Mouse (Mus musculus): Measurements from ENCODE around the gene Adam1a. TPM values are rescaled to one million over a fixed set of nuclear protein-coding genes. Genes with fewer than 3 reads are reported as not detected.

The Adam1a gene
- polyA plus RNA-seq, 1 experiment from 2014 or later, result 0.33 TPM

DNA sequence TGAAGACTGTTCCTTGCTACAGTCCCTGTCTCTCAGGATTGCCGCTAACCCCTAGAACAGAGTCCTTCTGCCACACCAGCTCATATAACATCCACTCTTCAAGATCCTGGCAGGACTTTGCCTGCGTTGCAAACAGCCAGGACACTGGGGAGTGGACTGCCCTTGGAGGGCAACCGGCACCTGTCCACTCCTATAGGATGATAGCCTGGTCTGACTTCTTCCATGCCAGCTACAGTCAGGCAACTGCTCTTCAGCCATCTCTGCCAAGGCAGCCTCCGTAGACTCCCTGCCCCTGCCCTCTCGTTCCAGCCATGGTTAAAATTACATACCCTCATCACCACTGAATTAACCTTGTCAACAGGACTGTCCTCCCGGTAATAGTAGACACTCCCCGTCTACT, 3.9 kb upstream of the Adam1a start:
- WGBS (ENCODE audit: insufficient replicate concordance), result 78% methylated on average over 7 of the region's 7 CpGs
- H3K27ac ChIP-seq, result no peak overlapping the region
- no peak for DNase-seq

DNA sequence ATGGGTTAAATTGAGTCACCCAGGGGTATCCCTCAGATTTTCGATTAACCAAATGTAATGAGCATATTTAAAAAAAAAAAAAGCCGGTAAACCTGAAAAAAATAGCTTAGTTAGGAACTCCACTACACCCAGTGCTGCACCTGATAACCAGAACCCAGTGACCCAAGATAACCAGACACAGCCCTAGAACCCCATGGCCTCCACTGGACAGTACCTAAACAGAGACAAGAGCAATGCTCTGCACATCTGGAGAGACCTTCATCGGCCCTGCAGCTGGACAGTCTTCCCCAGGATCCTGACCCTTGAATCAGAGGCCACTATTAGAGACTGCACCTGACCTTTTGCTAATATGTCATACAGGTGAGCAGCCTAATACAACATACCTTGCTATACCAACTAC, 1.8 kb upstream of the Adam1a start:
- Histone ChIP-seq H3K4me1 (replicated peaks) (peaks cover 52% of the 10 kb centered on the region), H3K4me3 (replicated peaks) (peak overlapping the region; percentile 100), H3K4me2 (peak overlapping the region; percentile 68), H3K27me3 (no peaks in the 10 kb centered on the region), H3K9me3 (replicated peaks) (no peaks in the 10 kb centered on the region), H3K36me3 (no peaks in the 10 kb centered on the region; the same call in 1 of the 2 replicates), H3K9ac (peak overlapping the region; percentile 98), H3K27ac (peak overlapping the region; percentile 92)
- peak; percentile 62 for ATAC-seq (ENCODE audit: low read depth)
- DNase-seq, result peak; percentile 36
- WGBS (ENCODE audit: insufficient replicate concordance), result 62% methylated on average over 3 of the region's 3 CpGs

More for the DNA sequence above, 3.9 kb upstream of the Adam1a start:
- no peak overlapping the region for H3K4me2 ChIP-seq
- H3K9me3 ChIP-seq (replicated peaks), result no peaks in the 10 kb centered on the region
- H3K27me3 ChIP-seq, result no peaks in the 10 kb centered on the region
- no peak for ATAC-seq (ENCODE audit: low read depth)
- no peak overlapping the region for H3K4me3 ChIP-seq (replicated peaks)
- peaks cover 39% of the 10 kb centered on the region for H3K4me1 ChIP-seq (replicated peaks)
- H3K9ac ChIP-seq, result no peak overlapping the region
- no peaks in the 10 kb centered on the region for H3K36me3 ChIP-seq

DNA sequence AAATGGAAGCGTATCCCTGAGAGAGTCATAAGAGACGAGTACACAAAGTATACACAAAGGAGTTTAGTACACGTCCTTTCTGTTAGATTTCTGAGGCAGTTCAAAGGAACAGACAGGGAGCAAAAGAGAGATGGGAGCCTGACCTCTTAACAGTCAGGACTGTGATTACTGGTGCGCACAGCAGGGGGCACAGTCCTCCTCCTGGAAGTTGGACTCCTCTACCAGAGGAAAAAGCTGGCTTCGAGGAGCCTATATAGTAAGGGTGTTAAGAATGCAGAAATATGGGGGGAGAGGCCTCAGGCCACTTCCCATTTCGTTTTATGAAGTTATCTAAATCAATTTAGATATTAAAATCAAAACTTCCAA, 1.2 kb upstream of the Adam1a start:
- peak overlapping the region; percentile 100 for H3K4me3 ChIP-seq (replicated peaks)
- no peaks in the 10 kb centered on the region for H3K9me3 ChIP-seq (replicated peaks)
- H3K9ac ChIP-seq, result peak overlapping the region; percentile 98
- H3K36me3 ChIP-seq, result no peaks in the 10 kb centered on the region; the same call in 1 of the 2 replicates
- H3K4me2 ChIP-seq, result peak overlapping the region; percentile 68
- WGBS (ENCODE audit: insufficient replicate concordance), result 12% methylated on average over 6 of the region's 6 CpGs
- DNase-seq, result peak; percentile 63
- peak overlapping the region; percentile 92 for H3K27ac ChIP-seq
- H3K27me3 ChIP-seq, result no peaks in the 10 kb centered on the region
- ATAC-seq (ENCODE audit: low read depth), result no peak
- H3K4me1 ChIP-seq (replicated peaks), result peaks cover 57% of the 10 kb centered on the region

DNA sequence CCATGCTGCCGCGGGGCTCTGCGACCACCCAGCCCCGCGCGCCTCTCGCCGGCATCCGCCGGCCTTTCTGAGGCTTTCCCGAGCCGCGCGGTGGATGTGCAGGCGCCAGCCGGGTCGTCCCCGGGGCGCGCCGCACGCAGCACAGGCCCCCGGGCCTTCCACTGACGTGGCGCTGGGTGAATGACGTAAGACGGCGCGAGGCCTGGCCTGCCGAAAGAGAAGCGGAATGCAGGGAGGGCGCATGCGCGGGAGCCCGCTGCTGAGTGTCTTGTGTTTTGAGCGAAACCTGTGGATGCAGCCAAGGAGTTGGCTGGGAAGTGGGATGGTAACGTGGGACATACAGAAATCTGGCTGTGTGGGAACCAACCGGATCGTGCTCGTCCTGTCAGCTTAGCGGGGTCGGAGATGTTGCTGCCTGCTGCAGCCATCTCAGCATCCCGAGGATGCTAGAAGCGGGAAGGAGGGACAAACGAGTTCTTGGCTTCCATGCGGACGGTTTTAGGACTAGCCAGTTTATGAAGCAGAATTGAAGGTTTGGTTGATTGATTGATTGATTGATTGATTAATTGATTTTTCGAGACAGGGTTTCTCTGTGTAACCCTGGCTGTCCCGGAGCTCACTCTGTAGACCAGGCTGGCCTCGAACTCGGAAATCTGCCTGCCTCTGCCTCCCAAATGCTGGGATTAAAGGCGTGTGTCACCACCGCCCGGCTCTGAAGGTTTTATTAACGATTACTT, 679 bp upstream of the Adam1a start, which contains the start of gene Mapkapk5:
Gene Mapkapk5 (minus strand): TSS at position 113 of the 737 bp plus-strand sequence.
- Histone ChIP-seq H3K9ac (peak within 1 kb of the TSS; percentile 98), H3K4me1 (replicated peaks) (peaks cover 61% of the 10 kb centered on the region), H3K36me3 (peaks cover under 1% of the 10 kb centered on the region; the same call in 1 of the 2 replicates), H3K4me2 (peak within 1 kb of the TSS; percentile 93), H3K9me3 (replicated peaks) (no peaks in the 10 kb centered on the region), H3K4me3 (replicated peaks) (peak within 1 kb of the TSS; percentile 100), H3K27me3 (no peaks in the 10 kb centered on the region), H3K27ac (peak within 1 kb of the TSS; percentile 92)
- peak; percentile 87 for ATAC-seq (ENCODE audit: low read depth)
- WGBS (ENCODE audit: insufficient replicate concordance), result under 1% methylated on average over 54 of the region's 55 CpGs
- peak; percentile 94 for DNase-seq

DNA sequence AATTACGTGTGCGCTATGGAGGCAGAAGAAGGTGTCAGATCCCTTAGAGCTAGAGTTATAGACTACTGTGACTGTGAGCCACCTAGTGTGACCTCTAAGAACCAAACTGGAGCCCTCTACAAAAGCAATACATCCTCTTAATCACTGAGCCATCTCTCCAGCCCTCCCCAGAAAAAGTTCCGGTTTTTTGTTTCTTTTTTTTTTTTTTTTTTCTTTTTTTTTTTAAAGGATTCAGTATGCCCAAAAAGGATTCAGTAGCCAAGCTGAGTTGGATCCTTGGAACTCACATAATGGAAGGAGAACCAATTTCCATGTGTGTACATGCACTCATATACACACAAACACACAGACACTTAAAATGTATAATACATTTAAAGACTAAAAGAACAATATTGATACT, 1.9 kb downstream of the Adam1a start:
- Histone ChIP-seq H3K27ac (no peak overlapping the region), H3K4me2 (peak overlapping the region; percentile 93), H3K36me3 (peaks cover 13% of the 10 kb centered on the region; the same call in 1 of the 2 replicates), H3K4me1 (replicated peaks) (peaks cover 62% of the 10 kb centered on the region), H3K9ac (peak overlapping the region; percentile 35; the same call in 1 of the 2 replicates), H3K27me3 (no peaks in the 10 kb centered on the region), H3K9me3 (replicated peaks) (no peaks in the 10 kb centered on the region), H3K4me3 (replicated peaks) (peak overlapping the region; percentile 100)
- no peak for DNase-seq
- 75% methylated on average over 3 of the region's 3 CpGs for WGBS (ENCODE audit: insufficient replicate concordance)
- no peak for ATAC-seq (ENCODE audit: low read depth)

DNA sequence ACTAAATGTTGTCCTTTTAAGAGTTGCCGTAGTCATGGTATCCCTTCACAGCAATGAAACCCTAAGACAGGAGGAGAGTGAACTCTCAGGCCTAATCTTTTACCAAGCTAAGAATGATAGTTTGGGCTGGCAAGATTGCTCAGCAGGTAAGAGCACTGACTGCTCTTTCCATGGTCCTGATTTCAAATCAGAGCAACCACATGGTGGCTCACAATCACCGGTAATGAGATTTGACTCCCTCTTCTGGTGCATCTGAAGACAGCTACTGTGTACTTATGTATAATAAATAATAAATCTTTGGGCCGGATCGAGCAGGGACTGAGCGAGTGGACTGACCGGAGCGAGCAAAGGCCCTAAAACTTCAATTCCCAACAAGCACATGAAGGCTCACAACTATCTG, 4.0 kb downstream of the Adam1a start:
- Histone ChIP-seq H3K4me2 (no peak overlapping the region), H3K4me1 (replicated peaks) (peaks cover 57% of the 10 kb centered on the region), H3K27ac (no peak overlapping the region), H3K36me3 (peaks cover 31% of the 10 kb centered on the region), H3K9ac (no peak overlapping the region), H3K4me3 (replicated peaks) (no peak overlapping the region), H3K9me3 (replicated peaks) (no peaks in the 10 kb centered on the region), H3K27me3 (no peaks in the 10 kb centered on the region)
- WGBS (ENCODE audit: insufficient replicate concordance), result 85% methylated on average over 7 of the region's 7 CpGs
- ATAC-seq (ENCODE audit: low read depth), result no peak
- no peak for DNase-seq

DNA sequence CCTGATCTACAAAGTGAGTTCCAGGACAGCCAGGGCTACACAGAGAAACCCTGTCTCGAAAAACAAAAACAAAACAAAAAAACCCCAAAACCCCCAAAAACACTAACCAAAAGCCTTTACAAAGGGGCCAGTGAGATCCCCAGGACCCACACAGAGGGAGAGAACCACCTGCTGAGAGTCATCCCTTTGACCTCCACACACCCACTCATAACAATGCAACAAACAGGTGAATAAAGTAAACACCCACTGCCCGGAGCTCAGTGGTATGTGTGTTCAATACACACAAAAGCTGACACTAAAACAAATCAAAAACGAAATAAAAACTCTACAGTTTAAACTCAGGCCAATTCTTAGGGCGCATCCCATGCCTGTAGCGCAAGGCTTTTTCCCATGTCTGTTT, 5.2 kb downstream of the Adam1a start:
- ATAC-seq (ENCODE audit: low read depth) (no peak), DNase-seq (no peak)
- no peak overlapping the region for H3K4me2 ChIP-seq
- 90% methylated on average over 5 of the region's 5 CpGs for WGBS (ENCODE audit: insufficient replicate concordance)
- no peak overlapping the region for H3K9ac ChIP-seq
- H3K9me3 ChIP-seq (replicated peaks), result no peaks in the 10 kb centered on the region
- H3K4me1 ChIP-seq (replicated peaks), result peaks cover 68% of the 10 kb centered on the region
- no peak overlapping the region for H3K4me3 ChIP-seq (replicated peaks)
- H3K27me3 ChIP-seq, result no peaks in the 10 kb centered on the region
- H3K27ac ChIP-seq, result no peak overlapping the region
- H3K36me3 ChIP-seq, result peaks cover 43% of the 10 kb centered on the region

DNA sequence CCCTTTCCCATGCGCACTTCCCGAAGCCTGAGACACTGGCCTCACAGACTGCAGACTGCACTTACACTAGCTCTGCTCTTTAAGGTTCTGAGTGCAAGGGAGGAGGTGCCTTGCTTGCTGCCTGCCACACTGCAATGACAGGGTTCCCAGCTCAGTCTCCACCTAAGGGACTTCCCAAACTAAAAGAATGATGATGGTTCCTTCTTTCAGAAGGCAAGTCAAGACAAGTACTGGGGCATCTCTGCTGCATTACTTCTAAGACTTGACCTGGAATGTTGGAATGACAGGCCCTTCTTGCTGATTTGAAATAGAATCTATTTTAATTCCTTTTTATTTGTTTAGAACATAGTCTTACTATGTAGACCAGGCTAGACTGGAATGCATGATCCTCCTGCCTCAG, 7.7 kb downstream of the Adam1a start:
- Histone ChIP-seq H3K27me3 (no peaks in the 10 kb centered on the region), H3K9me3 (replicated peaks) (no peaks in the 10 kb centered on the region), H3K4me3 (replicated peaks) (no peak overlapping the region), H3K27ac (no peak overlapping the region), H3K4me2 (no peak overlapping the region), H3K4me1 (replicated peaks) (peaks cover 55% of the 10 kb centered on the region), H3K36me3 (peaks cover 66% of the 10 kb centered on the region), H3K9ac (0 out of 2 replicates have a peak overlapping the region, but pooled peaks have one; percentile 10)
- 89% methylated on average over 2 of the region's 2 CpGs for WGBS (ENCODE audit: insufficient replicate concordance)
- ATAC-seq (ENCODE audit: low read depth), result no peak
- no peak for DNase-seq

DNA sequence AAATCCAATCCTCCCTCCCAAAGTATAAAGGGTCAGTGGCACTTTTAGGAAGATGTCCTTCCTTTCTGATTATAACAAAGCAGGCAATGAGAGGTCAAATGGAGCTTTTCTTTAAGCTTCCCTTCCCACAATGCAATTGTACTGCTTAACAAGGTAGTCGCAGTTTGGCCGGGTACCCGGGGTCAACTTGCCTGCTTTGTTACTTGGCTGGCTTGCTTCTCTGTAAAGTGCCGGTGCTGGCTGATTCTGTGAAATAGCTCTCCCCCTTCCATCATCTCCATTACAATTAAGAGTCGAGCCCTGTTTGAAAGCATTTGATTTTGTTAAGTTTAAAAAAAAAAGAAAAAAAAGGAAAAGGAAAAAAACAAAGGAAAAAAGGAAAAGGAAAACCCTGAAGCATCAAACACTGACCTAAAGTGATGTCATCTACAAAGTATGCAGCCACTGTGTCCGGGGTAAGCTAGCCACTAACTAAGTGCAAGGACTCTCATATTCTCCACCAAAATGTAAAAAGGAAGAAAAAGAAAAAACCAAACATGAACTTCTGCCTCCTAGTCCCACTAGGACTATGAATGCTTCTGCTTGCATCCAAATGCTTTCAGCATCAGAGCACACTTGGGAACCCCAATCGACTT, 8.2 kb downstream of the Adam1a start:
- no peaks in the 10 kb centered on the region for H3K9me3 ChIP-seq (replicated peaks)
- peaks cover 72% of the 10 kb centered on the region for H3K36me3 ChIP-seq
- H3K4me1 ChIP-seq (replicated peaks), result peaks cover 50% of the 10 kb centered on the region
- H3K4me2 ChIP-seq, result no peak overlapping the region
- no peak for ATAC-seq (ENCODE audit: low read depth)
- DNase-seq, result no peak
- peak overlapping the region; percentile 84; the same call in 1 of the 2 replicates for H3K27ac ChIP-seq
- H3K9ac ChIP-seq, result no peak overlapping the region
- 75% methylated on average over 7 of the region's 7 CpGs for WGBS (ENCODE audit: insufficient replicate concordance)
- no peak overlapping the region for H3K4me3 ChIP-seq (replicated peaks)
- no peaks in the 10 kb centered on the region for H3K27me3 ChIP-seq

DNA sequence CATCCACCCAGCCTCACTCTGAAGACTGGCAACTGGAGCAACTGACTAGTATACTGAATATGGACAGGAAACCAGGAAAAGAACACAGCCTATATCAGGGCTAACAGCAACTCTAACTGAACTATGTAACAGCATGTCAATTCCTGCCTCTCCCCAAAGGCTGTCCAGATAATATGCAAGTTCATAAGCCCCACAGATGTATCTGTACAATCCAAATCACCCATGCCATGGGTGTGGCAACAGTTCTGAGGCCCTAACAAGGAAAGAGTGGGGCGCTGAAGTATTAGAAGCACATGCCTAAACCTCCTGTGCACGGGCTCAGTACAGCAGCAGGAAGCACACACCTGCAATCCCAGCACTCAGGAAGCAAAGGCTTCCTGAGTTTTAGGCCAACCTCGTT, 10.2 kb downstream of the Adam1a start:
- ATAC-seq (ENCODE audit: low read depth) (peak; percentile 94), DNase-seq (peak; percentile 54)
- H3K4me2 ChIP-seq, result peak overlapping the region; percentile 58
- H3K9me3 ChIP-seq (replicated peaks), result no peaks in the 10 kb centered on the region
- H3K9ac ChIP-seq, result peak overlapping the region; percentile 55
- peak overlapping the region; percentile 24 for H3K4me3 ChIP-seq (replicated peaks)
- 25% methylated on average over 3 of the region's 3 CpGs for WGBS (ENCODE audit: insufficient replicate concordance)
- no peaks in the 10 kb centered on the region for H3K27me3 ChIP-seq
- H3K36me3 ChIP-seq, result peaks cover 86% of the 10 kb centered on the region
- H3K27ac ChIP-seq, result peak overlapping the region; percentile 84
- peaks cover 37% of the 10 kb centered on the region for H3K4me1 ChIP-seq (replicated peaks)

DNA sequence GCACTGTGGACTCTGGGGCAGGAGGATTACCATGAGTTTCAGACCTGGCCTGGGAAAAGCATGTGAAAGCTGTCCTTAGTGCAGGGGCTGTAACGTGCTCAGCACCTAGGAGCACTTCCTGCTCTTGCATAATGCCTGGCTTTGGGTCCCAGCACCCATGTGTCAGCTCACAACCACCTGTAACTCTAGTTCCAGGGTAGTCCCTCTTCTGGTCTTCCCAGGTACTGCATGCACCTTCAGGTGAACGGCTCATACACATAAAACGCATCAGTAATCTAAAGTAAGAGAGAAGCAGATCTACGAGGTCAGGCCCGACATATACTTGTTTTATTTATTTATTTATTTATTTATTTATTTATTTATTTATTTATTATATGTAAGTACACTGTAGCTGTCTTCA, 10.8 kb downstream of the Adam1a start:
- H3K4me1 ChIP-seq (replicated peaks), result peaks cover 37% of the 10 kb centered on the region
- H3K36me3 ChIP-seq, result peaks cover 91% of the 10 kb centered on the region
- H3K27me3 ChIP-seq, result no peaks in the 10 kb centered on the region
- WGBS (ENCODE audit: insufficient replicate concordance), result 78% methylated on average over 5 of the region's 5 CpGs
- ATAC-seq (ENCODE audit: low read depth), result no peak
- H3K27ac ChIP-seq, result peak overlapping the region; percentile 84
- no peak overlapping the region for H3K4me3 ChIP-seq (replicated peaks)
- no peak for DNase-seq
- H3K9ac ChIP-seq, result no peak overlapping the region
- H3K4me2 ChIP-seq, result no peak overlapping the region
- no peaks in the 10 kb centered on the region for H3K9me3 ChIP-seq (replicated peaks)
